Mouse (Mus musculus) ES-E14 (cell line): Measurements from ENCODE around the gene Hook2. TPM values are rescaled to one million over a fixed set of nuclear protein-coding genes. Genes with fewer than 3 reads are reported as not detected.
A peak's percentile ranks its signal among the peaks of the same experiment; 100 is the strongest.

Experiments
- DNase-seq: peaks from one replicate; pipeline ENCODE4 v3.0.0-alpha.2; 2013; ENCODE audit warnings: low read depth, low spot score
- H3K27ac ChIP-seq: 2 replicates; pipeline ENCODE4 v1.5.1; 2012; ENCODE audit warnings: low read depth, mild to moderate bottlenecking, low read length, moderate library complexity, mixed read lengths; ENCODE audit not compliant: poor library complexity, insufficient read depth, severe bottlenecking
- H3K36me3 ChIP-seq: 2 replicates; pipeline ENCODE4 v1.6.1; 2012; ENCODE audit warnings: mild to moderate bottlenecking, low read length, moderate library complexity, mixed read lengths; ENCODE audit not compliant: control insufficient read depth, poor library complexity, insufficient read depth, severe bottlenecking
- H3K4me1 ChIP-seq, 2 experiments: fragments of 150-350 bp in 1 of 2; sonication (generic) in 1 of 2; 2 replicates each; pipeline ENCODE4 v1.6.1; 2012; ENCODE audit warnings: low read length in 2 of 2, mild to moderate bottlenecking in 1 of 2, mixed read lengths in 1 of 2; ENCODE audit not compliant: control insufficient read depth in 2 of 2, insufficient read depth in 2 of 2, poor library complexity in 1 of 2
- H3K4me3 ChIP-seq, 2 experiments: fragments of 150-350 bp in 1 of 2; sonication (generic) in 1 of 2; 2 replicates each; pipeline ENCODE4 v1.5.1; 2012; ENCODE audit warnings: low read length in 2 of 2, low read depth in 1 of 2, mild to moderate bottlenecking in 1 of 2, mixed read lengths in 1 of 2; ENCODE audit not compliant: insufficient read depth in 1 of 2, poor library complexity in 1 of 2, severe bottlenecking in 1 of 2
- H3K9ac ChIP-seq: 2 replicates; pipeline ENCODE4 v1.6.1; 2012; ENCODE audit warnings: low read depth, mild to moderate bottlenecking, low read length, mixed read lengths; ENCODE audit not compliant: poor library complexity, insufficient read depth, severe bottlenecking
- H3K9me3 ChIP-seq: fragments of 150-350 bp; sonication (generic); 2 replicates; pipeline ENCODE4 v1.6.1; 2012; ENCODE audit warnings: low read depth, mild to moderate bottlenecking, low read length; ENCODE audit not compliant: control insufficient read depth, insufficient read depth
- CHD2 ChIP-seq: IDR thresholded peaks from 2 replicates; pipeline ENCODE4 v1.6.1; 2014; ENCODE audit warnings: mild to moderate bottlenecking, low read depth, low read length, inconsistent platforms
- HCFC1 ChIP-seq: IDR thresholded peaks from 2 replicates; pipeline ENCODE4 v1.6.1; 2012; ENCODE audit warnings: low read length, inconsistent platforms, borderline replicate concordance; ENCODE audit not compliant: insufficient read depth
- MAFK ChIP-seq: IDR thresholded peaks from 2 replicates; pipeline ENCODE4 v1.6.1; 2014; ENCODE audit warnings: mild to moderate bottlenecking, low read depth, low read length, inconsistent platforms; ENCODE audit not compliant: insufficient read depth
- ZC3H11A ChIP-seq: IDR thresholded peaks from 2 replicates; pipeline ENCODE4 v1.6.1; 2012; ENCODE audit warnings: low read depth, mild to moderate bottlenecking, inconsistent platforms, low read length, borderline replicate concordance
- ZNF384 ChIP-seq: IDR thresholded peaks from 2 replicates; pipeline ENCODE4 v1.6.1; 2012; ENCODE audit warnings: low read depth, low read length, inconsistent platforms
- in situ Hi-C, 2 experiments: fragments of 600-800 bp; cut with MboI; formaldehyde crosslinking; loops; one replicate each; pipeline ENCODE4 v1.15.1; 2025; ENCODE audit warnings: low sequenced_read_pairs in 2 of 2, inconsistent platforms in 1 of 2; ENCODE audit not compliant: unreplicated experiment in 2 of 2
- total RNA-seq: library from RNA; depleted of rRNA; stranded (reverse); fragments of 300-350 nt; gene quantifications from 2 replicates; pipeline ENCODE4 v1.2.3, GENCODE M21; 2012; rRNA removed

The Hook2 gene
- total RNA-seq: 28.6 and 52.9 TPM in 2 replicates

GRCm38 (mm10) chr8:84990349-84990748 is at the start of gene Hook2:
TSS of gene Hook2 (plus strand) at chr8:84990603.
- Histone ChIP-seq H3K27ac (peak within 1 kb of the TSS; percentile 96), H3K9me3 (no peaks in the 10 kb centered on the region), H3K4me3 (peak within 1 kb of the TSS; percentile 86 to 89), H3K36me3 (peaks cover 15% of the 10 kb centered on the region), H3K4me1 (peaks cover 9 to 13% of the 10 kb centered on the region in 2 experiments), H3K9ac (peak within 1 kb of the TSS; percentile 97)
- no peak for TF ChIP-seq MAFK
- no peak for TF ChIP-seq CHD2
- TF ChIP-seq ZC3H11A: no peak
- TF ChIP-seq HCFC1: 0 out of 2 replicates have a peak, but pooled peaks have one; percentile 38
- TF ChIP-seq ZNF384: no peak
- DNase-seq: peak; percentile 98
- in situ Hi-C loops: no loop called here

GRCm38 (mm10) chr8:84943699-84944098 is 46.7 kb upstream of the Hook2 start:
- no peak overlapping the region for H3K9ac ChIP-seq
- no peaks in the 10 kb centered on the region for H3K9me3 ChIP-seq
- no peak overlapping the region for H3K27ac ChIP-seq
- H3K4me3 ChIP-seq: no peak overlapping the region
- in situ Hi-C loops: no loop called here
- TF ChIP-seq MAFK (no peak), ZC3H11A (no peak), HCFC1 (no peak), CHD2 (no peak), ZNF384 (no peak)
- H3K4me1 ChIP-seq: peaks cover 2 to 5% of the 10 kb centered on the region in 2 experiments; a peak in 1 of 4 replicates
- H3K36me3 ChIP-seq: no peaks in the 10 kb centered on the region
- no peak for DNase-seq

- in situ Hi-C loops: no loop called here
- Histone ChIP-seq H3K9ac (no peak overlapping the region), H3K36me3 (no peaks in the 10 kb centered on the region), H3K27ac (no peak overlapping the region), H3K9me3 (no peaks in the 10 kb centered on the region), H3K4me1 (peaks cover 2 to 5% of the 10 kb centered on the region in 2 experiments; a peak in 1 of 4 replicates), H3K4me3 (peak overlapping the region in 1 of 2 experiments; percentile 72; a peak in 3 of 4 replicates)
- TF ChIP-seq CHD2 (no peak), ZNF384 (no peak), MAFK (no peak), ZC3H11A (no peak), HCFC1 (no peak)
- DNase-seq: peak; percentile 81
These were observed 45.8 kb upstream of the Hook2 start for GRCm38 (mm10) chr8:84944478-84945160.

GRCm38 (mm10) chr8:84945235-84945632 is 45.2 kb upstream of the Hook2 start:
- in situ Hi-C loops: no loop called here
- Histone ChIP-seq H3K27ac (no peak overlapping the region), H3K4me1 (peaks cover 2 to 5% of the 10 kb centered on the region in 2 experiments; a peak in 1 of 4 replicates), H3K9ac (no peak overlapping the region), H3K36me3 (no peaks in the 10 kb centered on the region), H3K4me3 (peak overlapping the region; percentile 72 to 93), H3K9me3 (no peaks in the 10 kb centered on the region)
- DNase-seq: no peak
- TF ChIP-seq ZNF384 (no peak), ZC3H11A (no peak), MAFK (no peak), HCFC1 (no peak), CHD2 (no peak)
